Mouse (Mus musculus) gastrocnemius, adult 8-10 months (tissue): ENCODE data around the gene Rhoh. TPM values are rescaled to one million over a fixed set of nuclear protein-coding genes. Genes with fewer than 3 reads are reported as not detected.

Source experiments
- DNase-seq, 2 experiments: peaks; one replicate each; pipeline ENCODE4 v3.0.0; 2022; ENCODE audit warnings: low spot score in 2 of 2
- total RNA-seq, 4 experiments: library from RNA; stranded (reverse); gene quantifications; 2 replicates each; pipeline ENCODE4 v1.2.4; 2022

The Rhoh gene
- total RNA-seq, 4 experiments from 2014 or later, result 0.11 to 0.48 (median 0.29) TPM; not detected in 1

GRCm38 (mm10) chr5:65859396-65859795 lies 1.6 kb upstream of the Rhoh start:
- DNase-seq, result no peak

- no peak for DNase-seq
These were observed 572 bp upstream of the Rhoh start for GRCm38 (mm10) chr5:65860281-65861000.

- no peak for DNase-seq
These were observed 1.4 kb downstream of the Rhoh start for GRCm38 (mm10) chr5:65862217-65862927.

GRCm38 (mm10) chr5:65863349-65863749 lies 2.3 kb downstream of the Rhoh start:
- no peak for DNase-seq

GRCm38 (mm10) chr5:65864486-65864885 lies 3.5 kb downstream of the Rhoh start:
- no peak for DNase-seq

- DNase-seq, result no peak
These were observed 3.9 kb downstream of the Rhoh start for GRCm38 (mm10) chr5:65864946-65865345.

- no peak for DNase-seq
These were observed 5.6 kb downstream of the Rhoh start for GRCm38 (mm10) chr5:65866591-65866990.

GRCm38 (mm10) chr5:65867380-65868116 lies 6.5 kb downstream of the Rhoh start:
- DNase-seq, result no peak

GRCm38 (mm10) chr5:65868419-65868818 lies 7.4 kb downstream of the Rhoh start:
- no peak for DNase-seq

GRCm38 (mm10) chr5:65869660-65870059 lies 8.6 kb downstream of the Rhoh start:
- no peak for DNase-seq

GRCm38 (mm10) chr5:65871276-65871875 lies 10.4 kb downstream of the Rhoh start:
- DNase-seq, result no peak

- DNase-seq, result no peak
These were observed 12.2 kb downstream of the Rhoh start for GRCm38 (mm10) chr5:65873212-65873611.

GRCm38 (mm10) chr5:65875269-65875668 lies 14.3 kb downstream of the Rhoh start:
- DNase-seq, result no peak

- no peak for DNase-seq
These were observed 17.4 kb downstream of the Rhoh start for GRCm38 (mm10) chr5:65878367-65878766.

GRCm38 (mm10) chr5:65881254-65881653 lies 20.2 kb downstream of the Rhoh start:
- DNase-seq, result no peak

- no peak for DNase-seq
These were observed 21.6 kb downstream of the Rhoh start for GRCm38 (mm10) chr5:65882476-65883205.

- DNase-seq, result no peak
These were observed 22.3 kb downstream of the Rhoh start for GRCm38 (mm10) chr5:65883355-65883754.

- DNase-seq, result no peak
These were observed 24.9 kb downstream of the Rhoh start for GRCm38 (mm10) chr5:65885699-65886443.

GRCm38 (mm10) chr5:65888102-65888501 lies 27.1 kb downstream of the Rhoh start:
- DNase-seq, result no peak

- no peak for DNase-seq
These were observed 28.0 kb downstream of the Rhoh start for GRCm38 (mm10) chr5:65888998-65889397.
